Mouse (Mus musculus): ENCODE data around the gene Vps33a. TPM values are rescaled to one million over a fixed set of nuclear protein-coding genes. Genes with fewer than 3 reads are reported as not detected.
A peak's percentile ranks its signal among the peaks of the same experiment; 100 is the strongest.
"Not testable (repeated sequence)": the region's sequence is repeated elsewhere in the genome, so short reads cannot be mapped to it uniquely, and the experiment has no call there.

Gene Vps33a
- polyA plus RNA-seq, 1 experiment from 2014 or later = 27.4 TPM

- Histone ChIP-seq H3K4me2 (replicated peaks) (peak within 1 kb of the TSS; percentile 96), H3K27ac (no peak within 1 kb of the TSS), H3K9ac (peak within 1 kb of the TSS; percentile 82), H3K9me3 (no peaks in the 10 kb centered on the region), H3K4me3 (peak within 1 kb of the TSS; percentile 87), H3K36me3 (peaks cover 23% of the 10 kb centered on the region), H3K4me1 (peaks cover 36% of the 10 kb centered on the region), H3K27me3 (no peaks in the 10 kb centered on the region)
- peak; percentile 98 for ATAC-seq (ENCODE audit: low FRiP score, low read depth)
- under 1% methylated on average over 76 of the region's 82 CpGs for WGBS
These were observed 49.0 kb downstream of the Vps33a start, which contains the start of gene Diablo for GRCm38 (mm10) chr5:123523692-123524392. Diablo (minus strand) TSS chr5:123524176.

GRCm38 (mm10) chr5:123522166-123522565 lies 50.7 kb downstream of the Vps33a start:
- WGBS = 75% methylated on average over 1 of the region's 1 CpGs
- H3K4me2 ChIP-seq (replicated peaks) = no peak overlapping the region; the same call in 1 of the 2 replicates

GRCm38 (mm10) chr5:123521621-123522020 lies 51.2 kb downstream of the Vps33a start:
- Histone ChIP-seq H3K9me3 (no peaks in the 10 kb centered on the region), H3K36me3 (peaks cover 31% of the 10 kb centered on the region), H3K4me2 (replicated peaks) (no peak overlapping the region), H3K27me3 (no peaks in the 10 kb centered on the region), H3K4me1 (peaks cover 36% of the 10 kb centered on the region), H3K9ac (no peak overlapping the region), H3K4me3 (no peak overlapping the region), H3K27ac (no peak overlapping the region)
- ATAC-seq (ENCODE audit: low FRiP score, low read depth) = no peak
- 89% methylated on average over 1 of the region's 1 CpGs for WGBS

More at GRCm38 (mm10) chr5:123522166-123522565, 50.7 kb downstream of the Vps33a start:
- Histone ChIP-seq H3K9ac (peak overlapping the region; percentile 82; the same call in 1 of the 2 replicates), H3K36me3 (peaks cover 26% of the 10 kb centered on the region), H3K27ac (no peak overlapping the region), H3K9me3 (no peaks in the 10 kb centered on the region), H3K27me3 (no peaks in the 10 kb centered on the region), H3K4me3 (no peak overlapping the region), H3K4me1 (peaks cover 36% of the 10 kb centered on the region)
- no peak for ATAC-seq (ENCODE audit: low FRiP score, low read depth)

GRCm38 (mm10) chr5:123520666-123521065 lies 52.2 kb downstream of the Vps33a start:
- Histone ChIP-seq H3K4me3 (no peak overlapping the region), H3K9me3 (no peaks in the 10 kb centered on the region), H3K27me3 (no peaks in the 10 kb centered on the region), H3K4me2 (replicated peaks) (no peak overlapping the region), H3K36me3 (peaks cover 41% of the 10 kb centered on the region), H3K27ac (no peak overlapping the region), H3K4me1 (peaks cover 36% of the 10 kb centered on the region), H3K9ac (no peak overlapping the region)
- no peak for ATAC-seq (ENCODE audit: low FRiP score, low read depth)
- 74% methylated on average over 9 of the region's 9 CpGs for WGBS

GRCm38 (mm10) chr5:123514871-123515270 lies 58.0 kb downstream of the Vps33a start:
- Histone ChIP-seq H3K27me3 (peaks cover 5% of the 10 kb centered on the region; the same call in 1 of the 2 replicates), H3K4me3 (no peak overlapping the region), H3K9ac (no peak overlapping the region), H3K4me1 (peaks cover 2% of the 10 kb centered on the region), H3K9me3 (no peaks in the 10 kb centered on the region), H3K27ac (no peak overlapping the region), H3K4me2 (replicated peaks) (no peak overlapping the region), H3K36me3 (peaks cover 85% of the 10 kb centered on the region)
- 89% methylated on average over 5 of the region's 5 CpGs for WGBS
- ATAC-seq (ENCODE audit: low FRiP score, low read depth) = no peak

- H3K27me3 ChIP-seq = peaks cover 23% of the 10 kb centered on the region
- peaks cover 59% of the 10 kb centered on the region for H3K36me3 ChIP-seq
- H3K4me2 ChIP-seq (replicated peaks) = no peak overlapping the region
- no peak for ATAC-seq (ENCODE audit: low FRiP score, low read depth)
- peaks cover 16% of the 10 kb centered on the region for H3K4me1 ChIP-seq
- H3K9ac ChIP-seq = no peak overlapping the region
- 73% methylated on average over 3 of the region's 3 CpGs for WGBS
- H3K9me3 ChIP-seq = no peaks in the 10 kb centered on the region
- no peak overlapping the region for H3K27ac ChIP-seq
- H3K4me3 ChIP-seq = no peak overlapping the region
These were observed 60.7 kb downstream of the Vps33a start for GRCm38 (mm10) chr5:123512102-123512501.

GRCm38 (mm10) chr5:123511426-123511825 lies 61.4 kb downstream of the Vps33a start:
- H3K36me3 ChIP-seq = peaks cover 53% of the 10 kb centered on the region
- WGBS = 81% methylated on average over 3 of the region's 3 CpGs
- not testable (repeated sequence) for ATAC-seq (ENCODE audit: low FRiP score, low read depth)

GRCm38 (mm10) chr5:123510160-123510559 lies 62.7 kb downstream of the Vps33a start, which contains the start of gene B3gnt4:
B3gnt4 (plus strand) TSS chr5:123510460.
- Histone ChIP-seq H3K9ac (no peak within 1 kb of the TSS), H3K4me1 (peaks cover 16% of the 10 kb centered on the region), H3K4me3 (no peak within 1 kb of the TSS), H3K9me3 (no peaks in the 10 kb centered on the region), H3K4me2 (replicated peaks) (peak within 1 kb of the TSS; percentile 88), H3K27ac (no peak within 1 kb of the TSS), H3K36me3 (peaks cover 40% of the 10 kb centered on the region), H3K27me3 (peaks cover 34% of the 10 kb centered on the region)
- WGBS = 90% methylated on average over 5 of the region's 5 CpGs
- ATAC-seq (ENCODE audit: low FRiP score, low read depth) = no peak

More at GRCm38 (mm10) chr5:123511426-123511825, 61.4 kb downstream of the Vps33a start:
- H3K9me3 ChIP-seq; H3K9ac ChIP-seq; H3K4me3 ChIP-seq; H3K4me2 ChIP-seq (replicated peaks); H3K27ac ChIP-seq: not testable (repeated sequence)
- peaks cover 30% of the 10 kb centered on the region for H3K27me3 ChIP-seq
- H3K4me1 ChIP-seq = peaks cover 16% of the 10 kb centered on the region

- Histone ChIP-seq H3K36me3 (peaks cover 29% of the 10 kb centered on the region), H3K4me3 (peak overlapping the region; percentile 65), H3K4me2 (replicated peaks) (peak overlapping the region; percentile 88), H3K9me3 (no peaks in the 10 kb centered on the region), H3K9ac (peak overlapping the region; percentile 70), H3K27me3 (peaks cover 37% of the 10 kb centered on the region), H3K4me1 (peaks cover 16% of the 10 kb centered on the region), H3K27ac (no peak overlapping the region)
- WGBS = 6% methylated on average over 12 of the region's 12 CpGs
- ATAC-seq (ENCODE audit: low FRiP score, low read depth) = no peak
These were observed 63.9 kb downstream of the Vps33a start for GRCm38 (mm10) chr5:123508921-123509320.

- H3K9ac ChIP-seq = peak overlapping the region; percentile 70
- no peaks in the 10 kb centered on the region for H3K9me3 ChIP-seq
- under 1% methylated on average over 59 of the region's 59 CpGs for WGBS
- H3K4me1 ChIP-seq = peaks cover 16% of the 10 kb centered on the region
- peak overlapping the region; percentile 65 for H3K4me3 ChIP-seq
- H3K36me3 ChIP-seq = peaks cover 24% of the 10 kb centered on the region
- peak; percentile 89 for ATAC-seq (ENCODE audit: low FRiP score, low read depth)
- peak overlapping the region; percentile 88 for H3K4me2 ChIP-seq (replicated peaks)
- peaks cover 37% of the 10 kb centered on the region for H3K27me3 ChIP-seq
- H3K27ac ChIP-seq = no peak overlapping the region
These were observed 64.7 kb downstream of the Vps33a start for GRCm38 (mm10) chr5:123507936-123508723.

- 79% methylated on average over 4 of the region's 4 CpGs for WGBS
- no peak overlapping the region for H3K9ac ChIP-seq
- H3K27ac ChIP-seq = no peak overlapping the region
- H3K4me2 ChIP-seq (replicated peaks) = no peak overlapping the region
- H3K4me3 ChIP-seq = no peak overlapping the region
- peaks cover 19% of the 10 kb centered on the region for H3K27me3 ChIP-seq
- H3K9me3 ChIP-seq = no peaks in the 10 kb centered on the region
- peaks cover 9% of the 10 kb centered on the region for H3K4me1 ChIP-seq
- no peaks in the 10 kb centered on the region for H3K36me3 ChIP-seq
- ATAC-seq (ENCODE audit: low FRiP score, low read depth) = no peak
These were observed 70.9 kb downstream of the Vps33a start for GRCm38 (mm10) chr5:123501973-123502372.

- peaks cover 14% of the 10 kb centered on the region for H3K4me1 ChIP-seq
- WGBS = 37% methylated on average over 4 of the region's 4 CpGs
- peaks cover 6% of the 10 kb centered on the region; the same call in 1 of the 2 replicates for H3K27me3 ChIP-seq
- no peak overlapping the region for H3K9ac ChIP-seq
- H3K4me3 ChIP-seq = no peak overlapping the region
- H3K4me2 ChIP-seq (replicated peaks) = no peak overlapping the region
- no peaks in the 10 kb centered on the region for H3K9me3 ChIP-seq
- no peak overlapping the region for H3K27ac ChIP-seq
- ATAC-seq (ENCODE audit: low FRiP score, low read depth) = no peak
- H3K36me3 ChIP-seq = no peaks in the 10 kb centered on the region
These were observed 73.1 kb downstream of the Vps33a start for GRCm38 (mm10) chr5:123499717-123500116.

All from limb, embryonic 13.5 days (tissue).